ENCODE assay signal across 33 mouse cellular contexts in genomic region chr10:108328356-108328755, GRCm38 (mm10).
"Had no signal": no experiment of that assay in that cellular context is flagged by ENCODE, and none has a peak within 500 bp of the region (broad histone marks: within the 10 kb centered on the region; RNA-seq: fewer than 3 reads in every experiment).

No protein-coding gene starts in this region.

- ATAC-seq: hindbrain, embryonic 16.5 days; hindbrain, postnatal 0 days; inflammation-experienced regulatory T-cells, adult 6 months; intestine, embryonic 15.5 days; intestine, embryonic 16.5 days had no signal

- DNase-seq: heart, postnatal 10 days; heart, postnatal 14 days; heart, postnatal 36 days; heart, postnatal 4 days; kidney, adult 11 months; kidney, adult 18-20 months; kidney, adult 2 months; kidney, adult 8-10 months; kidney, adult 9 months; kidney, postnatal 10 days; kidney, postnatal 14 days; kidney, postnatal 25 days; kidney, postnatal 36 days; kidney, postnatal 4 days; layer of hippocampus, adult 9-11 months; layer of hippocampus, postnatal 36 days had no signal

- H3K36me3 ChIP-seq: heart, embryonic 12.5 days; heart, embryonic 13.5 days; heart, embryonic 15.5 days; hindbrain, embryonic 10.5 days; hindbrain, embryonic 12.5 days; hindbrain, embryonic 13.5 days; hindbrain, embryonic 15.5 days; intestine, embryonic 15.5 days; kidney, embryonic 15.5 days had no signal

- H3K9me3 ChIP-seq: heart, embryonic 13.5 days; heart, embryonic 15.5 days; hindbrain, embryonic 10.5 days; hindbrain, embryonic 12.5 days; hindbrain, embryonic 13.5 days; hindbrain, embryonic 15.5 days; intestine, embryonic 15.5 days; kidney, embryonic 15.5 days had no signal

- H3K27ac ChIP-seq: heart, embryonic 13.5 days; heart, embryonic 15.5 days; hindbrain, embryonic 10.5 days; hindbrain, embryonic 12.5 days; hindbrain, embryonic 13.5 days; hindbrain, embryonic 14.5 days; hindbrain, embryonic 15.5 days; hindbrain, postnatal 0 days; intestine, embryonic 15.5 days; kidney, embryonic 15.5 days; kidney, postnatal 0 days; layer of hippocampus, adult 2 months; left cerebral cortex, adult 2 months had no signal

- H3K27me3 ChIP-seq: intestine, embryonic 15.5 days had no signal

- H3K9ac ChIP-seq: heart, embryonic 12.5 days; heart, embryonic 13.5 days; heart, embryonic 15.5 days; hindbrain, embryonic 12.5 days; hindbrain, embryonic 13.5 days; hindbrain, embryonic 14.5 days; hindbrain, embryonic 15.5 days; intestine, embryonic 15.5 days; kidney, embryonic 15.5 days had no signal

- H3K4me1 ChIP-seq: intestine, embryonic 15.5 days had no signal

- H3K4me2 ChIP-seq: heart, embryonic 12.5 days; heart, embryonic 13.5 days; heart, embryonic 15.5 days; hindbrain, embryonic 12.5 days; hindbrain, embryonic 13.5 days; hindbrain, embryonic 14.5 days; hindbrain, embryonic 15.5 days; kidney, embryonic 15.5 days had no signal

- H3K4me3 ChIP-seq: heart, embryonic 12.5 days; heart, embryonic 13.5 days; heart, embryonic 15.5 days; hindbrain, embryonic 10.5 days; hindbrain, embryonic 12.5 days; hindbrain, embryonic 13.5 days; hindbrain, embryonic 15.5 days; intestine, embryonic 15.5 days; kidney, embryonic 15.5 days; layer of hippocampus, adult 2 months; left cerebral cortex, adult 2 months had no signal
